Mouse (Mus musculus) testis, adult 2 months (tissue): Measurements from ENCODE around the gene Ctse. TPM values are rescaled to one million over a fixed set of nuclear protein-coding genes. Genes with fewer than 3 reads are reported as not detected.

Experiments
- H3K27ac ChIP-seq: fragments of 200-500 bp; 2 replicates; pipeline ENCODE4 v1.5.1; 2012; ENCODE audit warnings: low read depth, low read length; ENCODE audit not compliant: control insufficient read depth, insufficient read depth
- H3K27me3 ChIP-seq: fragments of 200-500 bp; 2 replicates; pipeline ENCODE4 v1.6.1; 2012; ENCODE audit warnings: mild to moderate bottlenecking, low read length, moderate library complexity; ENCODE audit not compliant: control insufficient read depth, insufficient read depth
- H3K36me3 ChIP-seq: fragments of 200-500 bp; 2 replicates; pipeline ENCODE4 v1.6.1; 2012; ENCODE audit warnings: mild to moderate bottlenecking, low read length; ENCODE audit not compliant: control insufficient read depth, insufficient read depth
- H3K4me1 ChIP-seq: fragments of 200-500 bp; 2 replicates; pipeline ENCODE4 v1.6.1; 2012; ENCODE audit warnings: low read length; ENCODE audit not compliant: control insufficient read depth, insufficient read depth
- H3K4me3 ChIP-seq: fragments of 200-500 bp; 2 replicates; pipeline ENCODE4 v1.5.1; 2012; ENCODE audit warnings: low read depth, mild to moderate bottlenecking, low read length, moderate library complexity, mixed read lengths; ENCODE audit not compliant: control insufficient read depth
- CTCF ChIP-seq: fragments of 200-500 bp; IDR thresholded peaks from 2 replicates; pipeline ENCODE4 v1.5.1; 2012; ENCODE audit warnings: low read depth, mild to moderate bottlenecking, inconsistent platforms, low read length, moderate library complexity; ENCODE audit not compliant: control insufficient read depth, insufficient read depth, insufficient replicate concordance
- POLR2A ChIP-seq: fragments of 200-500 bp; IDR thresholded peaks from 2 replicates; pipeline ENCODE4 v1.6.1; 2012; ENCODE audit warnings: low read depth, mild to moderate bottlenecking, inconsistent platforms, low read length, moderate library complexity; ENCODE audit not compliant: control insufficient read depth
- polyA plus RNA-seq: library from polyadenylated mRNA; depleted of rRNA; stranded (reverse); fragments of >200 nt; gene quantifications from 2 replicates; pipeline ENCODE4 v1.2.3, GENCODE M21; 2012

The Ctse gene
- polyA plus RNA-seq, 1 experiment = 0.07 TPM

DNA sequence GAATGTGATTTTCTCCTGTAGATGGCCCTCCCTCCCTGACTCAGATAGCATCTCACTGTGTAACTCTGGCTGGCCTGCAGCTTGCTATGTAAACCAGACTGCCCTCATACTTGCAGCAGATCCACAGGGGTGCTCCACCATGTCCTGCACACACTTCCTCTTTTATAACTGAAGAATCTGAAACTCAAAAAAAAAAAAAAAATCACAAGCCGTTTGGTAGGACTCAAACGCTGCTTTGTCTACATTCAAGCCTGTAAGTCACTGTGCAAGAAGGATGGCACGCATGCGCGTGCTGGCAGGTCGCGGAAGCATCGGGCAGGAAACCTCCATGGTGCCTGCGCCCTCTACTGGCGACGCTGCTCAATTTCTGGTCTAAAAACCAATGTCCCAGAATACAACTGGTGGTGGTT, 19.8 kb downstream of the Ctse start:
- no peaks in the 10 kb centered on the region for H3K27me3 ChIP-seq
- H3K4me3 ChIP-seq = no peak overlapping the region; the same call in 1 of the 2 replicates
- H3K36me3 ChIP-seq = no peaks in the 10 kb centered on the region
- H3K27ac ChIP-seq = no peak overlapping the region
- H3K4me1 ChIP-seq = no peaks in the 10 kb centered on the region; the same call in 1 of the 2 replicates
- peak; percentile 95 for TF ChIP-seq CTCF
- TF ChIP-seq POLR2A = no peak

DNA sequence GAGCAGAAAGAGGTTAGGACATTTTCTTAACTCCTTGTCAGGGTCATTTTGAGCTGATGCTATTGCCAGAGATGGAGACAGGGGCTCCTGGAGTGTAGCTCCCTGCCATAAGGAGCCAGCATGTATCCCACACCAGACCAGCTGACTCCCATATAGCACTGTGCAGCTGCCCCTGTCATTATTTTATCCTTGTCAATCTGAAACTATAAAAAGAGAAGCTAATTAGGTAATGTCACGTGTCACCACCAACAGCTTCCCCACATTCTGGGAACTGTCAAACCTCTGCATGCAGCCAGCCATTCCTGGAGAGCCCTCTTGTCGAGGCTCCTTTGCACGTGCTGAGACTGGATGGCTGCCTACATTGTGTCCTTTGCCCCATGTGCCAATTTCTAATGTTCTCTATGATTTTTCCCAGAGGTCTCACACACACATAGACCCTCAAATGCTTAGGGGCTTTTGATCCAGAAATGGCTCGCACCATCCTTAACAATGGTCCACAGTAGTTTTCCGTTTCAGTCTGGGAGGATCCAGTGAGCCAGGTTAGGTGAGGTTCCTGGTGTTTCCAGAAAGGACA, 21.5 kb downstream of the Ctse start:
- no peak overlapping the region for H3K27ac ChIP-seq
- H3K27me3 ChIP-seq = no peaks in the 10 kb centered on the region
- H3K36me3 ChIP-seq = no peaks in the 10 kb centered on the region
- H3K4me3 ChIP-seq = no peak overlapping the region
- no peak for TF ChIP-seq CTCF
- no peak for TF ChIP-seq POLR2A
- H3K4me1 ChIP-seq = no peaks in the 10 kb centered on the region; the same call in 1 of the 2 replicates

- H3K4me3 ChIP-seq = no peak overlapping the region
- H3K27me3 ChIP-seq = no peaks in the 10 kb centered on the region
- H3K4me1 ChIP-seq = no peaks in the 10 kb centered on the region; the same call in 1 of the 2 replicates
- no peak for TF ChIP-seq CTCF
- H3K27ac ChIP-seq = no peak overlapping the region
- H3K36me3 ChIP-seq = no peaks in the 10 kb centered on the region
These were observed 22.2 kb downstream of the Ctse start for GRCm38 (mm10) chr1:131660266-131660665.

- no peaks in the 10 kb centered on the region; the same call in 1 of the 2 replicates for H3K4me1 ChIP-seq
- TF ChIP-seq POLR2A (no peak), CTCF (no peak)
- H3K4me3 ChIP-seq = no peak overlapping the region
- no peaks in the 10 kb centered on the region for H3K27me3 ChIP-seq
- no peak overlapping the region for H3K27ac ChIP-seq
- no peaks in the 10 kb centered on the region for H3K36me3 ChIP-seq
These were observed 22.8 kb downstream of the Ctse start for GRCm38 (mm10) chr1:131660716-131661472.

- Histone ChIP-seq H3K4me1 (no peaks in the 10 kb centered on the region; the same call in 1 of the 2 replicates), H3K36me3 (no peaks in the 10 kb centered on the region), H3K27ac (no peak overlapping the region), H3K4me3 (no peak overlapping the region), H3K27me3 (no peaks in the 10 kb centered on the region)
- TF ChIP-seq CTCF (no peak), POLR2A (no peak)
These were observed 23.6 kb downstream of the Ctse start for GRCm38 (mm10) chr1:131661749-131662148.

DNA sequence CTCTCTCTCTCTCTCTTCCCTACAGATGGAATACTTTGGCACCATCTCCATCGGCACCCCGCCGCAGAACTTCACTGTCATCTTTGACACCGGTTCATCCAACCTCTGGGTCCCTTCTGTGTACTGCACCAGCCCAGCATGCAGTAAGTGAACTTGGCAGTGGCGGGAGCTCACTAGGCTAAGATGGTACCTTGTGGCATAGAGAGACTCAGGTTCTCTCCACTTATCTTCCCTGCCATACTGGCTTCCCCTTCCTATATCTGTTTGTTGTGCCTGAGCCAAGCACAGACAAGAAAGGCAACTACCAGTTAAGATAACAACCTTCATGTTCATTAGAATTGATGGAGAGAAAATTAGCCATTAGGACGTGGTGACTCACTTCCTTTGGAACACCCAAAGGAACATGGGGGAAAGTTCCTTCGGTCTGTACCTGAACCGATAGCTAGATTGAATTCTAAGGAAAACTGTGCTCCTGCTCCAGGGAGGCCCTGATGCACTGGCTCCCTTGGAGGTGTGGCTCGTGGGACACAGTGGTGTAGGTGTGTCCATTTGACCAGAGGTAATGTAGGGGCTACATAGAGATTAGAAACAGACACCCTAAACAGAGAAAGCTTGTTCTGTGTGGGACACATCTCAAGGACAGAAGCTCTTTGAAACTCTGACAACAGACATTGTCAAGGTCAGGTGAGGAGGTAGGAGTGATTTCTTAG, 25.3 kb downstream of the Ctse start:
- Histone ChIP-seq H3K4me1 (no peaks in the 10 kb centered on the region), H3K27ac (no peak overlapping the region), H3K36me3 (no peaks in the 10 kb centered on the region), H3K4me3 (no peak overlapping the region), H3K27me3 (no peaks in the 10 kb centered on the region)
- TF ChIP-seq POLR2A (no peak), CTCF (no peak)

- TF ChIP-seq POLR2A (no peak), CTCF (no peak)
- no peaks in the 10 kb centered on the region for H3K36me3 ChIP-seq
These were observed 26.0 kb downstream of the Ctse start for GRCm38 (mm10) chr1:131664136-131664535.

More at GRCm38 (mm10) chr1:131664136-131664535, 26.0 kb downstream of the Ctse start:
- Histone ChIP-seq H3K27ac (no peak overlapping the region), H3K4me1 (no peaks in the 10 kb centered on the region), H3K27me3 (no peaks in the 10 kb centered on the region), H3K4me3 (no peak overlapping the region)
